Mouse (Mus musculus) activated CD4-positive, CD25-positive, alpha-beta regulatory T cell, adult 4 months (primary cell): ENCODE measurements around the gene 2210017I01Rik. TPM values are rescaled to one million over a fixed set of nuclear protein-coding genes. Genes with fewer than 3 reads are reported as not detected.

Experiments
- ATAC-seq: one replicate; pipeline ENCODE4 v1.8.0; 2017
- polyA plus RNA-seq, 2 experiments: library from polyadenylated mRNA; unstranded; fragments of 100-300 nt; shearing (Covaris generic); gene quantifications; one replicate each; pipeline ENCODE4 v1.2.1; 2017

2210017I01Rik gene
- not detected for polyA plus RNA-seq

GRCm38 (mm10) chr3:92607392-92607791 is at the start of gene 2210017I01Rik:
Gene 2210017I01Rik (minus strand): TSS chr3:92607492.
- no peak for ATAC-seq

GRCm38 (mm10) chr3:92656826-92657225 is 49.5 kb upstream of the 2210017I01Rik start, which contains the start of gene Lce1b:
Gene Lce1b (minus strand): TSS chr3:92656926.
- no peak for ATAC-seq

- no peak for ATAC-seq
Observed at GRCm38 (mm10) chr3:92648207-92648606, 40.9 kb upstream of the 2210017I01Rik start, which contains the start of gene Lce1a1. Gene Lce1a1 (minus strand): TSS chr3:92648307.

- ATAC-seq, result no peak
Observed at GRCm38 (mm10) chr3:92639854-92640253, 32.6 kb upstream of the 2210017I01Rik start.

GRCm38 (mm10) chr3:92638653-92638991 is 31.3 kb upstream of the 2210017I01Rik start:
- no peak for ATAC-seq

GRCm38 (mm10) chr3:92637745-92638652 is 30.7 kb upstream of the 2210017I01Rik start:
- no peak for ATAC-seq

GRCm38 (mm10) chr3:92621560-92621959 is 14.3 kb upstream of the 2210017I01Rik start, which contains the start of gene Lce6a:
Gene Lce6a (minus strand): TSS chr3:92621660.
- no peak for ATAC-seq

GRCm38 (mm10) chr3:92609804-92610203 is 2.5 kb upstream of the 2210017I01Rik start:
- no peak for ATAC-seq

- no peak for ATAC-seq
Observed at GRCm38 (mm10) chr3:92602169-92602568, 5.1 kb downstream of the 2210017I01Rik start.

GRCm38 (mm10) chr3:92600456-92600855 is 6.8 kb downstream of the 2210017I01Rik start:
- ATAC-seq, result no peak

GRCm38 (mm10) chr3:92599973-92600372 is 7.3 kb downstream of the 2210017I01Rik start:
- ATAC-seq, result no peak

GRCm38 (mm10) chr3:92598429-92598828 is 8.9 kb downstream of the 2210017I01Rik start:
- no peak for ATAC-seq

- no peak for ATAC-seq
Observed at GRCm38 (mm10) chr3:92588858-92589257, 18.4 kb downstream of the 2210017I01Rik start, which contains the start of gene Smcp. Gene Smcp (minus strand): TSS chr3:92588997.

- no peak for ATAC-seq
Observed at GRCm38 (mm10) chr3:92587190-92587589, 20.1 kb downstream of the 2210017I01Rik start.

GRCm38 (mm10) chr3:92585055-92585454 is 22.2 kb downstream of the 2210017I01Rik start:
- no peak for ATAC-seq

- no peak for ATAC-seq
Observed at GRCm38 (mm10) chr3:92583164-92583826, 24.0 kb downstream of the 2210017I01Rik start.

- no peak for ATAC-seq
Observed at GRCm38 (mm10) chr3:92579508-92579907, 27.8 kb downstream of the 2210017I01Rik start.

GRCm38 (mm10) chr3:92578652-92579413 is 28.5 kb downstream of the 2210017I01Rik start:
- ATAC-seq, result no peak

GRCm38 (mm10) chr3:92573449-92574041 is 33.7 kb downstream of the 2210017I01Rik start, which contains the start of gene Ivl:
Gene Ivl (minus strand): TSS chr3:92573735.
- no peak for ATAC-seq

- no peak for ATAC-seq
Observed at GRCm38 (mm10) chr3:92572514-92573155, 34.7 kb downstream of the 2210017I01Rik start.

GRCm38 (mm10) chr3:92568752-92569151 is 38.5 kb downstream of the 2210017I01Rik start:
- no peak for ATAC-seq

- no peak for ATAC-seq
Observed at GRCm38 (mm10) chr3:92565418-92565817, 41.9 kb downstream of the 2210017I01Rik start.
